Mouse (Mus musculus): ENCODE results near the gene Arl10.
A peak's percentile ranks its signal among the peaks of the same experiment; 100 is the strongest.

DNA sequence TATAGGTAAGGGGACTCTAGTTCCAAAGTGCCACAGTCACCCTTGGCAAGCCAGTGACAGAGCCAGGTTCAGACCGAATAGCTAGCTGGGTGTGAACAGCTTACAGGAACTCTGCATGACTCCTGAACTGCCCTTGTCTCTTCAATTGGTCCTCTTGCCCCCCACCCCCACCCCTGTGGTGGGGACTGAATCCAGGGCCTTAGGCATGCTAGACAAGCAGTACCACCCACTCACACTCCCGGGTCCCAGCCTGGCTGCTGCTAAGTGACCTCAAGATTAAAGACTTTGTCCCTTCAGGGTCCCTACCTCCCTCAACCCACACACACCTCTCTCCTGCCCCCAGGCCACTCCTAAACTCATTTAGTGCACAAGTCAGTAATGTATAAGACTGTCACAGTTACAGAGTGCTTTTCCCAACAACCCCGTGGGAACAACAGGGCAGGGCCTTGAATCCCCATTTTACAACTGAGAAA lies 27.9 kb downstream of the Arl10 start:
- no peak for TF ChIP-seq POLR2A (IDR thresholded peaks at IDR 0.05; ENCODE audit: insufficient read depth, low read length)
- TF ChIP-seq CTCF (IDR thresholded peaks at IDR 0.05; ENCODE audit: low read depth, low read length): no peak
- 0 out of 2 replicates have a peak, but pooled peaks have one; percentile 58 for TF ChIP-seq EP300 (IDR thresholded peaks at IDR 0.05; ENCODE audit: insufficient read depth, low read depth, low read length)

All from ES-Bruce4 (cell line).